Mouse (Mus musculus): ENCODE results near the gene Dbp.

DNA sequence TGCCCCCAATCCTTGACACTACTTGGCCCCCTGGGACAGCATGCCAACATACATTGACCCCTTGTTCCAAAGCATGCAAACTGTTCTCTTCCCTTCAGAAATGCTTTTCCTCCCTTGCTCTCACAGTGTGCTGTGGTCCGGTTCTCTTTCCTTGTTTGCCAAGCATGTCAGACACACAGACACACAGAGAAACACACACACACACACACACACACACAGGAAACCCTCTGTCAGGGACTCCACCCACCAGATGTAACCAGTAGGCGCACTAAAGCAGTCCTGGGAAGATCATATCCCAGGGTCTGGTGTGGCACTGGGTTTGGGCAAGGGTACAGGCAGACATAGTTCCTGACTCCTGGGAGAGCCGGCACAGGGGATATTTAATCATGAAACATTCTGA is 18.0 kb upstream of the Dbp start:
- no peak for TF ChIP-seq POLR2A (IDR thresholded peaks at IDR 0.05; ENCODE audit: low read depth, low read length)
- no peak for TF ChIP-seq CTCF (conservative IDR thresholded peaks at IDR 0.05 in 1 of 2, IDR thresholded peaks at IDR 0.05 in 1 of 2; ENCODE audit: low read depth in 2 of 2, low read length in 2 of 2)
- TF ChIP-seq MEF2A (IDR thresholded peaks at IDR 0.05; ENCODE audit: borderline replicate concordance, low read depth, low read length) = no peak
- TF ChIP-seq ELF1 (IDR thresholded peaks at IDR 0.05; ENCODE audit: low read depth, low read length) = no peak
- TF ChIP-seq PAX5 (IDR thresholded peaks at IDR 0.05; ENCODE audit: low read length) = no peak
- TF ChIP-seq POLR2AphosphoS2 (IDR thresholded peaks at IDR 0.05; ENCODE audit: low read depth, low read length) = no peak
- no peak for TF ChIP-seq TCF12 (IDR thresholded peaks at IDR 0.05; ENCODE audit: low read depth, low read length)
- no peak for TF ChIP-seq SMC3 (IDR thresholded peaks at IDR 0.05; ENCODE audit: low read depth, low read length)
- TF ChIP-seq HCFC1 (IDR thresholded peaks at IDR 0.05; ENCODE audit: low read depth, low read length) = no peak
